Mouse (Mus musculus): Measurements from ENCODE around the gene Zfp653.

GRCm38 (mm10) chr9:22067195-22067594, 4.0 kb downstream of the Zfp653 start:
- TF ChIP-seq POLR2A (IDR thresholded peaks at IDR 0.05; ENCODE audit: control insufficient read depth, low read depth, low read length) (no peak), CTCF (IDR thresholded peaks at IDR 0.05; ENCODE audit: control insufficient read depth, insufficient read depth, insufficient replicate concordance, low read depth, low read length) (no peak)

Data from testis, adult 2 months (tissue).